Mouse (Mus musculus): ENCODE measurements at regions not wholly inside any gene's neighbourhood (a gene's known extent, or its start where the extent isn't known, plus 50 kb on each side); places are given as distances from the start of the nearest gene placed in this dataset.

- TF ChIP-seq GATA1 (IDR thresholded peaks at IDR 0.05; ENCODE audit: low read length): no peak
Observed at GRCm38 (mm10) chr7:129137303-129137990, 119.4 kb upstream of the Plpp4 start.

- no peak for TF ChIP-seq GATA1 (IDR thresholded peaks at IDR 0.05; ENCODE audit: low read length)
Observed at GRCm38 (mm10) chr7:129141942-129142598, 114.8 kb upstream of the Plpp4 start.

GRCm38 (mm10) chr7:129142599-129142949, 114.3 kb upstream of the Plpp4 start:
- TF ChIP-seq GATA1 (IDR thresholded peaks at IDR 0.05; ENCODE audit: low read length): no peak

- no peak for TF ChIP-seq GATA1 (IDR thresholded peaks at IDR 0.05; ENCODE audit: low read length)
Observed at GRCm38 (mm10) chr7:129155577-129155976, 101.3 kb upstream of the Plpp4 start.

- TF ChIP-seq GATA1 (IDR thresholded peaks at IDR 0.05; ENCODE audit: low read length): no peak
Observed at GRCm38 (mm10) chr7:129169971-129170370, 86.9 kb upstream of the Plpp4 start.

- TF ChIP-seq GATA1 (IDR thresholded peaks at IDR 0.05; ENCODE audit: low read length): no peak
Observed at GRCm38 (mm10) chr7:129190933-129191332, 65.9 kb upstream of the Plpp4 start.

- no peak for TF ChIP-seq GATA1 (IDR thresholded peaks at IDR 0.05; ENCODE audit: low read length)
Observed at GRCm38 (mm10) chr7:129207029-129207428, 49.8 kb upstream of the Plpp4 start.
